ENCODE assay signal across 9 mouse cellular contexts in genomic region chr9:71696762-71697161, GRCm38 (mm10).
DNase-seq lines count a peak whose midpoint lies in the region; ATAC-seq and TF ChIP-seq lines count a peak whose summit lies in the region.
"Had no signal": no experiment of that assay in that cellular context is flagged by ENCODE, and none has a peak within 500 bp of the region (broad histone marks: within the 10 kb centered on the region; RNA-seq: fewer than 3 reads in every experiment).

No protein-coding gene starts in this region.

- no peak overlapping the region for H3K9ac ChIP-seq in heart, embryonic 12.5 days
- H3K9ac ChIP-seq: neural tube, embryonic 13.5 days had no signal

- H3K27ac ChIP-seq in heart, embryonic 12.5 days (ENCODE audit: poor library complexity, severe bottlenecking), result peak overlapping the region; percentile 72
- no peak overlapping the region for H3K27ac ChIP-seq in thymus, adult 2 months (ENCODE audit: control insufficient read depth, insufficient read depth, low read length)
- H3K27ac ChIP-seq: neural tube, embryonic 13.5 days had no signal

- H3K36me3 ChIP-seq in heart, embryonic 12.5 days, result peaks cover 17% of the 10 kb centered on the region
- no peaks in the 10 kb centered on the region for H3K36me3 ChIP-seq in thymus, adult 2 months (ENCODE audit: control insufficient read depth, insufficient read depth, low read length)
- H3K36me3 ChIP-seq: neural tube, embryonic 13.5 days had no signal

- TF ChIP-seq CTCF in thymus, adult 2 months (IDR thresholded peaks at IDR 0.05; ENCODE audit: borderline replicate concordance, control insufficient read depth, extremely low read depth, insufficient read depth, low read length, poor library complexity), result no peak

- H3K4me1 ChIP-seq in heart, embryonic 12.5 days (replicated peaks), result peaks cover 64% of the 10 kb centered on the region
- H3K4me1 ChIP-seq in thymus, adult 2 months (replicated peaks; ENCODE audit: control insufficient read depth, insufficient read depth, low read length), result no peaks in the 10 kb centered on the region

- WGBS in heart, embryonic 12.5 days, result 38% methylated on average over 6 of the region's 6 CpGs
- 86% methylated on average over 6 of the region's 6 CpGs for WGBS in thymus, adult 2 months

- no peaks in the 10 kb centered on the region for H3K27me3 ChIP-seq in heart, embryonic 12.5 days (replicated peaks)
- no peaks in the 10 kb centered on the region for H3K27me3 ChIP-seq in thymus, adult 2 months (ENCODE audit: control insufficient read depth, insufficient read depth, low read length)
- H3K27me3 ChIP-seq: neural tube, embryonic 13.5 days had no signal

- no peak overlapping the region for H3K4me3 ChIP-seq in heart, embryonic 12.5 days
- no peak overlapping the region for H3K4me3 ChIP-seq in thymus, adult 2 months (ENCODE audit: control insufficient read depth, insufficient read depth, low read length)
- H3K4me3 ChIP-seq: neural tube, embryonic 13.5 days had no signal

- no peaks in the 10 kb centered on the region for H3K9me3 ChIP-seq in heart, embryonic 12.5 days (replicated peaks)
- H3K9me3 ChIP-seq: neural tube, embryonic 13.5 days had no signal

- TF ChIP-seq POLR2A in thymus, adult 2 months (IDR thresholded peaks at IDR 0.05; ENCODE audit: control insufficient read depth, extremely low read depth, insufficient read depth, low read length, poor library complexity), result no peak

- DNase-seq in 416B (ENCODE audit: low read depth), result peak; percentile 14
- DNase-seq in adipocyte (ENCODE audit: low spot score), result peak; percentile 61
- DNase-seq in cerebellum, postnatal 10 days, result peak; percentile 17 to 23
- DNase-seq in left cerebral cortex, adult 18-20 months (ENCODE audit: low spot score in 2 of 2), result no peak
- DNase-seq in thymus, adult 2 months, result no peak
- no peak for DNase-seq in urinary bladder, postnatal 4 days (ENCODE audit: low spot score in 2 of 2)

- ATAC-seq in heart, embryonic 12.5 days (ENCODE audit: insufficient number of reproducible peaks, low FRiP score), result no peak
- ATAC-seq: forebrain, embryonic 16.5 days had no signal

- H3K4me2 ChIP-seq in heart, embryonic 12.5 days, result no peak overlapping the region
- H3K4me2 ChIP-seq: neural tube, embryonic 13.5 days had no signal

Comparison
In these comparisons a context has a peak if more than half of its experiments do, and no peak if none do; other contexts are left out.
1. DNase-seq: peak in 416B (single experiment), adipocyte (single experiment) and cerebellum, postnatal 10 days (2 of 2); none in left cerebral cortex, adult 18-20 months (0 of 2), thymus, adult 2 months (single experiment) and urinary bladder, postnatal 4 days (0 of 2).